Mouse (Mus musculus) frontal cortex, postnatal 36 days (tissue): ENCODE measurements around the gene Epb41.

Experiments
- DNase-seq, 2 experiments: peaks; one replicate each; pipeline ENCODE4 v3.0.0; 2022; ENCODE audit warnings: low spot score in 2 of 2

Epb41 gene

GRCm38 (mm10) chr4:132074933-132075769 is at the start of gene Epb41:
Epb41 (minus strand) TSS chr4:132075321.
- peak; percentile 94 to 95 for DNase-seq

GRCm38 (mm10) chr4:132123166-132123565 is 48.0 kb upstream of the Epb41 start:
- no peak for DNase-seq

GRCm38 (mm10) chr4:132121674-132122073 is 46.6 kb upstream of the Epb41 start:
- DNase-seq = no peak

GRCm38 (mm10) chr4:132119566-132119965 is 44.4 kb upstream of the Epb41 start:
- DNase-seq = peak; percentile 35 to 39

GRCm38 (mm10) chr4:132116315-132116714 is 41.2 kb upstream of the Epb41 start:
- DNase-seq = no peak

GRCm38 (mm10) chr4:132113411-132114095 is 38.4 kb upstream of the Epb41 start:
- DNase-seq = no peak

- no peak for DNase-seq
Measured at GRCm38 (mm10) chr4:132111227-132111626, 36.1 kb upstream of the Epb41 start.

- no peak for DNase-seq
Measured at GRCm38 (mm10) chr4:132108221-132108620, 33.1 kb upstream of the Epb41 start.

- no peak for DNase-seq
Measured at GRCm38 (mm10) chr4:132101152-132101551, 26.0 kb upstream of the Epb41 start.

GRCm38 (mm10) chr4:132099548-132099947 is 24.4 kb upstream of the Epb41 start:
- DNase-seq = no peak

GRCm38 (mm10) chr4:132095043-132095442 is 19.9 kb upstream of the Epb41 start:
- no peak for DNase-seq

- DNase-seq = no peak
Measured at GRCm38 (mm10) chr4:132093928-132094327, 18.8 kb upstream of the Epb41 start.

- no peak for DNase-seq
Measured at GRCm38 (mm10) chr4:132093136-132093535, 18.0 kb upstream of the Epb41 start.

- peak; percentile 40 to 68 for DNase-seq
Measured at GRCm38 (mm10) chr4:132088921-132089320, 13.8 kb upstream of the Epb41 start.

GRCm38 (mm10) chr4:132085114-132085513 is 10.0 kb upstream of the Epb41 start:
- no peak for DNase-seq

- DNase-seq = no peak
Measured at GRCm38 (mm10) chr4:132080492-132080983, 5.4 kb upstream of the Epb41 start.

- DNase-seq = peak; percentile 68 to 73
Measured at GRCm38 (mm10) chr4:132079555-132080275, 4.6 kb upstream of the Epb41 start.

- no peak for DNase-seq
Measured at GRCm38 (mm10) chr4:132078296-132078714, 3.2 kb upstream of the Epb41 start.

- DNase-seq = peak in 1 of 2 experiments; percentile 20
Measured at GRCm38 (mm10) chr4:132077445-132077844, 2.3 kb upstream of the Epb41 start.

GRCm38 (mm10) chr4:132076480-132077405 is 1.6 kb upstream of the Epb41 start:
- peak; percentile 50 for DNase-seq

- no peak for DNase-seq
Measured at GRCm38 (mm10) chr4:132075796-132076195, 675 bp upstream of the Epb41 start.
